Mouse (Mus musculus) B cell, adult 2 months (primary cell): Measurements from ENCODE around the gene Hpgd.

Experiments
- DNase-seq, 2 experiments: peaks; one replicate each; pipeline ENCODE4 v3.0.0; 2022

Gene Hpgd

DNA sequence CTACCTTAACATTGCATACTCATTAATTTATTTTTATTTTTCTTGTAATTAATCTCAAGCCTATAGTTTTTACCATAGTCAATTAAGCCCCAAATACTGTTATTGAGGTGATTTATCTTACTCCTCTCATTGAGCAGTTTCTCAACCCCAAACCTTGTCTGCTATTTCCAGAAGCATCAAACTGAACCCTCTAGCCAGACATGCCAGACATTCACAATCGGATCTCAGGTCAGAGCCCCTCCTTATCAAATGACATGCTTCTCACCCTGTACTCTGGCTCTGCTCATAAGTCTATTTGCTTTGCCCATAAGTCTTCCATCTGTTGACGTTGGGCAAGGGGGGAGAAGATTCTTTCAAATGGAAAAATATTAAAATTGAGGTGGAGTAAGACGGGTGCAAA, 33.3 kb downstream of the Hpgd start:
- DNase-seq = no peak

DNA sequence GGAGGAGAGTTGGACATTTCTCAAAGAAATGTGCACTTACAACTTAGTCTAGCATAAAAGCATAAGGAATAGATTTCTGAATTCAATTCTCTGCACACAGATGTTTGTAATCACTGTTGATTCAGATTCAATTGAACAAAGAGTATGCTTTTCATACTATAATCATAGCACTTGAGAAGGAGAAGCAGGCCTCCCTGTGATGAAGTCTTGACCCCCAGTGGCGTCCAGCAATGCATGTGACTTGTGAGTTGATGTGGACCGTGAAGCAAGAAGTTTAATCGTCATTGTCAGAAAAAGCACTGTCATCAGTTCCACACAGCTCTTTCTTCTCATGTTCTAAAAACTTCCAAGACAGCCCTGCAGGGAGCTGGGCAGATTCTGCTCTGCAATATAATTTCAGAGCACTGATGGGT, 33.8 kb downstream of the Hpgd start:
- no peak for DNase-seq

DNA sequence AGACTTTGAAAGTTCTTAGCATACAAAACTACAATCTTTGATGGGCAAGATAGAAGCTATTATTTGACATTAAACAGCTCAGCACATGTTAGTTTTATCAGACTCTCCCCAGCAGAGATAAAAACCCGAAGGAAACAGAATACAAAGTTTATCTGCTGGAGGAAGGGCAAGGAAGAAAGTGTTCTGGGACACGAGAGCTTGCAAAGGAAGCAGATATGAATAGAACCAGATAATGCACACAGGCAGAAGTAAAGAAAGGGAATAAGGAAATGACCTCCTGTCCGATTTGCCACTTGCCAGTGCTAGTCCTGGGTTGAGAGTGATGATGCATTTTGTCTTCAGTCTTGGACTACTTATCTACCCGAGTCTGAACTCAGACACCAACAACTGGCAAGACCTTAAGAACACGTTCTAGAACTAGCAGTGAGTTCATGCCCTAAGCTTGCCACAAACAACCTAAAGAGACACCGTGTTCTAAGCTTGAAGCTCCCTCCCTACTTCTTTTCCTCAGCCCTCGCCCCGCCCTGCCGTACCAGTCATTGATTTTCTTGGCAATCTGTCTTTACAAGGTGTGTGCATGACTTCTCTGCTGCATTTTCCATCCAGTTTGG, 41.1 kb downstream of the Hpgd start:
- DNase-seq = no peak

DNA sequence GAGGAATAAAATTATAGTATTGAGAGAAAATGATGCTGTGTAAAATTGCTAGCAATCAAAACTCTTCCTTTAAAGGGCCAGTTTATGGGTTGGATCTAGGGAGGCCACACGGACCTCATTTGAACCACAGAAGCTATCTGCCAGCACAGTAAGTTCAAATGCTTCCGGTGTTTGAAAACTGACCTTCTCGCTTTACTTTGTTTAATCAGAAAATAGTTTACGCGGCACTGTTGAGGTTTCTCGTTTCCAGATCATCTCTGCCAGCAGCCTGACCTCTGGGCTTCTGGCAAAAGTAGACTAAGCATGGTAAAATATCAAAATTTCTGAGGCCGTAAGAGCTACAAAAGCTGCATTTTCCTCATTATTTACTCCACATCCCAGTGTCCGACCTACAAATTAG, 42.4 kb downstream of the Hpgd start:
- DNase-seq = no peak

DNA sequence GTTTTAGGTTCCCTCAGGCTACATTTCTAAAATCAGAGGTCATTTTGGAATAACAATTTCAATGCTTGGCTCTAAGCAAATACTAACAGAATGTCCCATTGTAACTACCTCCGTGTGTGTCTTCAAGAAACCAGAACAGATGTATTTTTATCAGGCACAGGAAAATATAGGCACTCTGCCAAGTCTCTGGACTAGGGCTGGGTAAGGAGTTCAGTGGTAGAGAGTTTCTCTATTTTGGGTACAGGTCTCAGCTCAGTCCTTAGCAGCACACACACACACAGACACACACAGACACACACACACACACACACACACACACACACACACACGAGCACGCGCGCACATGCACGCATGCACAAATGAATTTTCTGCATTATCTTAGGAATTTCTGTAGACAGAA, 49.1 kb downstream of the Hpgd start:
- no peak for DNase-seq

DNA sequence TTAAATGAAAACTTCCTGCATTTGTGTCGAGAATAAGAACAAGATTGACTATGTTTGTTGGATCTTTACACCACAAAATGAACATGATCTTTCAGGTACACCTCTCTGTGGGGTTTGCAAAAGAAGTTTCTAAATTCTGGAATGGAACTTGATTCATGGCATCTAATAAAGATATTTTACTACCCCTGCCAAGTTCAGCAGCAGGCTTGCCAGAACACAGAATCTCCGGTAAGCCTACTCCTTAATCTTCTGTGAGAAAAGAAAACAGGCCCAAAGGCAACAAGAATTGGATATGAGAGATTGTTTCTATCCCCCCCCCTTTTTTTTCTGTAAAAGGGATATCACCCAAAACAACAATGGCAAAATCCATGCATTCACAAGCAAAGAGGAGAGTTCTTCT, 49.6 kb downstream of the Hpgd start:
- no peak for DNase-seq

DNA sequence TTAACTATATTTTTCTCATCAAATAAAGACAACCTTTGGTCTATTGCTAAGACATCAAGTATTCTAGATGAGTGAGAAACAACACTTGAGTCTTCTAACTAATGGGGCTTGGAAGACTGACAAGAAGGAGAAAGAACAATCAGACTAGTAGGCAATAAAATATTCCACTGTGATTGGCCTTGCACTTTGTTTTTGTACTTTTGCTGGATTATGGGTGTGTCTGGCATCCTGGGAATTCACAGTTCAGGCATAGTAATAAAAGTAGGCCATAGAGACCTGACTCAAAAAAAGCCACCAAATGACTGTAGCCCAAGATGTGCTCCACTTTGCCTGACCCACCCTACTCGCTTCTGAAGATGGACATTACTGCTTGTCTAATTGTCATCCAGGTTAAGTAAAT, 50.0 kb downstream of the Hpgd start:
- DNase-seq = no peak

DNA sequence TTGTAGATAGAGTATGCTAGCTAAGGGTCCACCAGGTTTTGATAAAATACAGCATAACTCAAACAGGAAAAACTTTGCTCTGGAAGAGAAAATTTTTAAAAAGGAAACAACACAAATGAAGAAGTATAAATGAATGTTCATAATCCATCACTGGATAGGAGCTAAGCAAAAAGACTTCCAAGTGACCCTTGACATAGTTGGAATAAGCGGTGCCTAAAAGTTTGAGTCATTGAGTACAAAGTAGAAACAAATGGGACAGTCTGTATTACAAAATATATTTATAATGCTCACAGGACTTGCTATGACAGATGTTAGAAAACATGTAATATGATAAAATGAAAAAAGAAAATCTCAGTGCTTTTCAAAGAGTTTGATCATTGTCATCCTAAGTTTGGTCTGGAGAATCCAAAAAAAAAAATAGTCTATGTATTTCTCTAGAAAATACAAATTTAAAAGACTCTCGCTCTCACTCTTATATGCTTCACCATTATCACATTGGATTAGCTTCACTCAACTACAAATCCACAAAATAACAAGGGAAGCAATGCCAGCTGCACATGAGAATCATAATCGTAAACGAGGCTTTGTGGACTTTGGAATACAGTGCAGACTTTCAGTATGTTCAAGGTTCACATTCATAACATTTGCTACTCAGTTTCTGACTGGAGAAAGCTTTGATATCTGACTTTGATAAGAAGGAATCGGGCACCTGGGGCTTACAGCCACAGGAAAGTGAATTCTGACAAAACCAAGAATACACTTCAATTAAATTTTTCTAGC, 51.4 kb downstream of the Hpgd start:
- DNase-seq = no peak

DNA sequence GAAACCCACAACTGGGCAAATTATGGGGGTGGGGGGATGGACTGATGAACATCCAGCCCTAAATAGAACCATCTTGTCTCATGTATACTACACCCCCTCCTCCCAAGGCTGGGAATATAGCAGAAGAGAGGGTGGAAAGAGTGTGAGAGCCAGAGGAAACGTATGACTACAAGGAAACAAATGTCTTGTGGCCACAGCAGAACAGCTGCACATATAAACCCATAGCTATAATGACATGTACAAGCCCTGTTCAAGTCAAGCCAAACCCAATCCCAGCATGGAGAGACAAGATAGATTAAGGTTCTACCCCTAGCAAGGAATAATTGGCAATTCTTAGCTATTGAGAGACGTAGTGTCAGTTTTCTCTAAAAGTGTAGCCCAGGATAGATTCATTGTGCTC, 68.8 kb downstream of the Hpgd start:
- DNase-seq = no peak
